Mouse (Mus musculus): ENCODE results near the gene Aff1. TPM values are rescaled to one million over a fixed set of nuclear protein-coding genes. Genes with fewer than 3 reads are reported as not detected.
A peak's percentile ranks its signal among the peaks of the same experiment; 100 is the strongest.

The Aff1 gene
- polyA plus RNA-seq, 1 experiment from 2014 or later, result 9.1 TPM

GRCm38 (mm10) chr5:103791741-103792140 is 99.6 kb downstream of the Aff1 start:
- ATAC-seq (ENCODE audit: insufficient number of reproducible peaks, low FRiP score, low TSS enrichment, low read depth), result no peak
- Histone ChIP-seq H3K9me3 (ENCODE audit: control insufficient read depth, low read length) (no peaks in the 10 kb centered on the region), H3K4me1 (ENCODE audit: control insufficient read depth, insufficient read depth, low read length) (0 out of 2 replicates have a peak, but pooled peaks cover 5% of the 10 kb centered on the region), H3K27me3 (ENCODE audit: control insufficient read depth, insufficient read depth, low read length) (no peaks in the 10 kb centered on the region), H3K4me2 (ENCODE audit: low read depth, severe bottlenecking) (no peak overlapping the region), H3K4me3 (ENCODE audit: low read depth, low read length) (no peak overlapping the region), H3K36me3 (ENCODE audit: control insufficient read depth, insufficient read depth, low read length) (no peaks in the 10 kb centered on the region), H3K9ac (ENCODE audit: low read length) (no peak overlapping the region), H3K27ac (replicated peaks; ENCODE audit: low read depth, low read length) (no peak overlapping the region)
- 80% methylated on average over 7 of the region's 7 CpGs for WGBS
- no peak for DNase-seq (ENCODE audit: low spot score)

- Histone ChIP-seq H3K9me3 (ENCODE audit: control insufficient read depth, low read length) (no peaks in the 10 kb centered on the region), H3K4me3 (ENCODE audit: low read depth, low read length) (no peak overlapping the region), H3K4me1 (ENCODE audit: control insufficient read depth, insufficient read depth, low read length) (0 out of 2 replicates have a peak, but pooled peaks cover 3% of the 10 kb centered on the region), H3K27me3 (ENCODE audit: control insufficient read depth, insufficient read depth, low read length) (no peaks in the 10 kb centered on the region), H3K9ac (ENCODE audit: low read length) (no peak overlapping the region), H3K36me3 (ENCODE audit: control insufficient read depth, insufficient read depth, low read length) (no peaks in the 10 kb centered on the region), H3K4me2 (ENCODE audit: low read depth, severe bottlenecking) (no peak overlapping the region), H3K27ac (replicated peaks; ENCODE audit: low read depth, low read length) (no peak overlapping the region)
- 94% methylated on average over 5 of the region's 5 CpGs for WGBS
- ATAC-seq (ENCODE audit: insufficient number of reproducible peaks, low FRiP score, low TSS enrichment, low read depth), result no peak
- DNase-seq (ENCODE audit: low spot score), result no peak
Measured at GRCm38 (mm10) chr5:103795121-103795520, 102.9 kb downstream of the Aff1 start.

GRCm38 (mm10) chr5:103796035-103796434 is 103.9 kb downstream of the Aff1 start:
- Histone ChIP-seq H3K4me3 (ENCODE audit: low read depth, low read length) (no peak overlapping the region), H3K4me1 (ENCODE audit: control insufficient read depth, insufficient read depth, low read length) (0 out of 2 replicates have a peak, but pooled peaks cover 3% of the 10 kb centered on the region), H3K4me2 (ENCODE audit: low read depth, severe bottlenecking) (no peak overlapping the region), H3K27ac (replicated peaks; ENCODE audit: low read depth, low read length) (no peak overlapping the region), H3K36me3 (ENCODE audit: control insufficient read depth, insufficient read depth, low read length) (no peaks in the 10 kb centered on the region), H3K9ac (ENCODE audit: low read length) (no peak overlapping the region), H3K27me3 (ENCODE audit: control insufficient read depth, insufficient read depth, low read length) (no peaks in the 10 kb centered on the region), H3K9me3 (ENCODE audit: control insufficient read depth, low read length) (no peaks in the 10 kb centered on the region)
- 73% methylated on average over 3 of the region's 3 CpGs for WGBS
- DNase-seq (ENCODE audit: low spot score) (no peak), ATAC-seq (ENCODE audit: insufficient number of reproducible peaks, low FRiP score, low TSS enrichment, low read depth) (no peak)

- Histone ChIP-seq H3K4me3 (ENCODE audit: low read depth, low read length) (no peak overlapping the region), H3K27ac (replicated peaks; ENCODE audit: low read depth, low read length) (no peak overlapping the region), H3K4me2 (ENCODE audit: low read depth, severe bottlenecking) (no peak overlapping the region), H3K36me3 (ENCODE audit: control insufficient read depth, insufficient read depth, low read length) (no peaks in the 10 kb centered on the region), H3K27me3 (ENCODE audit: control insufficient read depth, insufficient read depth, low read length) (no peaks in the 10 kb centered on the region), H3K4me1 (ENCODE audit: control insufficient read depth, insufficient read depth, low read length) (0 out of 2 replicates have a peak, but pooled peaks cover 3% of the 10 kb centered on the region), H3K9ac (ENCODE audit: low read length) (no peak overlapping the region), H3K9me3 (ENCODE audit: control insufficient read depth, low read length) (no peaks in the 10 kb centered on the region)
- WGBS, result 58% methylated on average over 10 of the region's 10 CpGs
- no peak for DNase-seq (ENCODE audit: low spot score)
- no peak for ATAC-seq (ENCODE audit: insufficient number of reproducible peaks, low FRiP score, low TSS enrichment, low read depth)
Measured at GRCm38 (mm10) chr5:103797774-103798173, 105.6 kb downstream of the Aff1 start.

- Histone ChIP-seq H3K36me3 (ENCODE audit: control insufficient read depth, insufficient read depth, low read length) (no peaks in the 10 kb centered on the region), H3K4me1 (ENCODE audit: control insufficient read depth, insufficient read depth, low read length) (peaks cover 8% of the 10 kb centered on the region; the same call in 1 of the 2 replicates), H3K9ac (ENCODE audit: low read length) (no peak overlapping the region), H3K27ac (replicated peaks; ENCODE audit: low read depth, low read length) (no peak overlapping the region), H3K9me3 (ENCODE audit: control insufficient read depth, low read length) (no peaks in the 10 kb centered on the region), H3K4me2 (ENCODE audit: low read depth, severe bottlenecking) (no peak overlapping the region), H3K27me3 (ENCODE audit: control insufficient read depth, insufficient read depth, low read length) (no peaks in the 10 kb centered on the region), H3K4me3 (ENCODE audit: low read depth, low read length) (no peak overlapping the region)
- no peak for DNase-seq (ENCODE audit: low spot score)
- 75% methylated on average over 3 of the region's 3 CpGs for WGBS
- ATAC-seq (ENCODE audit: insufficient number of reproducible peaks, low FRiP score, low TSS enrichment, low read depth), result no peak
Measured at GRCm38 (mm10) chr5:103799438-103799837, 107.3 kb downstream of the Aff1 start.

GRCm38 (mm10) chr5:103800009-103800408 is 107.8 kb downstream of the Aff1 start:
- no peak overlapping the region for H3K4me2 ChIP-seq (ENCODE audit: low read depth, severe bottlenecking)
- H3K4me1 ChIP-seq (ENCODE audit: control insufficient read depth, insufficient read depth, low read length), result peaks cover 8% of the 10 kb centered on the region; the same call in 1 of the 2 replicates
- 79% methylated on average over 5 of the region's 5 CpGs for WGBS
- no peaks in the 10 kb centered on the region for H3K9me3 ChIP-seq (ENCODE audit: control insufficient read depth, low read length)
- H3K9ac ChIP-seq (ENCODE audit: low read length), result no peak overlapping the region
- ATAC-seq (ENCODE audit: insufficient number of reproducible peaks, low FRiP score, low TSS enrichment, low read depth) (no peak), DNase-seq (ENCODE audit: low spot score) (no peak)
- H3K36me3 ChIP-seq (ENCODE audit: control insufficient read depth, insufficient read depth, low read length), result no peaks in the 10 kb centered on the region
- H3K27ac ChIP-seq (replicated peaks; ENCODE audit: low read depth, low read length), result no peak overlapping the region
- H3K4me3 ChIP-seq (ENCODE audit: low read depth, low read length), result no peak overlapping the region
- no peaks in the 10 kb centered on the region for H3K27me3 ChIP-seq (ENCODE audit: control insufficient read depth, insufficient read depth, low read length)

- no peaks in the 10 kb centered on the region for H3K9me3 ChIP-seq (ENCODE audit: control insufficient read depth, low read length)
- H3K9ac ChIP-seq (ENCODE audit: low read length), result no peak overlapping the region
- DNase-seq (ENCODE audit: low spot score) (no peak), ATAC-seq (ENCODE audit: insufficient number of reproducible peaks, low FRiP score, low TSS enrichment, low read depth) (no peak)
- H3K27ac ChIP-seq (replicated peaks; ENCODE audit: low read depth, low read length), result no peak overlapping the region
- H3K27me3 ChIP-seq (ENCODE audit: control insufficient read depth, insufficient read depth, low read length), result no peaks in the 10 kb centered on the region
- no peak overlapping the region for H3K4me3 ChIP-seq (ENCODE audit: low read depth, low read length)
- H3K4me1 ChIP-seq (ENCODE audit: control insufficient read depth, insufficient read depth, low read length), result peaks cover 13% of the 10 kb centered on the region; the same call in 1 of the 2 replicates
- H3K36me3 ChIP-seq (ENCODE audit: control insufficient read depth, insufficient read depth, low read length), result no peaks in the 10 kb centered on the region
- WGBS, result 38% methylated on average over 5 of the region's 5 CpGs
- H3K4me2 ChIP-seq (ENCODE audit: low read depth, severe bottlenecking), result no peak overlapping the region
Measured at GRCm38 (mm10) chr5:103803386-103803785, 111.2 kb downstream of the Aff1 start.

GRCm38 (mm10) chr5:103803927-103804590 is 111.9 kb downstream of the Aff1 start:
- DNase-seq (ENCODE audit: low spot score) (peak; percentile 60), ATAC-seq (ENCODE audit: insufficient number of reproducible peaks, low FRiP score, low TSS enrichment, low read depth) (no peak; the same call in 1 of the 2 replicates)
- H3K4me1 ChIP-seq (ENCODE audit: control insufficient read depth, insufficient read depth, low read length), result peaks cover 13% of the 10 kb centered on the region; the same call in 1 of the 2 replicates
- H3K27ac ChIP-seq (replicated peaks; ENCODE audit: low read depth, low read length), result peak overlapping the region; percentile 49; the same call in 1 of the 2 replicates
- no peak overlapping the region for H3K4me2 ChIP-seq (ENCODE audit: low read depth, severe bottlenecking)
- no peak overlapping the region for H3K9ac ChIP-seq (ENCODE audit: low read length)
- H3K4me3 ChIP-seq (ENCODE audit: low read depth, low read length), result no peak overlapping the region
- H3K27me3 ChIP-seq (ENCODE audit: control insufficient read depth, insufficient read depth, low read length), result no peaks in the 10 kb centered on the region
- 28% methylated on average over 8 of the region's 8 CpGs for WGBS
- no peaks in the 10 kb centered on the region for H3K36me3 ChIP-seq (ENCODE audit: control insufficient read depth, insufficient read depth, low read length)
- no peaks in the 10 kb centered on the region for H3K9me3 ChIP-seq (ENCODE audit: control insufficient read depth, low read length)
